ENCODE assay signal across 28 mouse cellular contexts in genomic region chr13:75748685-75749084, GRCm38 (mm10).
"Had no signal": no experiment of that assay in that cellular context is flagged by ENCODE, and none has a peak within 500 bp of the region (broad histone marks: within the 10 kb centered on the region; RNA-seq: fewer than 3 reads in every experiment).

No protein-coding gene starts in this region.

- H3K27ac ChIP-seq: embryonic facial prominence, embryonic 10.5 days; embryonic facial prominence, embryonic 12.5 days; embryonic facial prominence, embryonic 13.5 days; embryonic facial prominence, embryonic 15.5 days; forebrain, embryonic 10.5 days; forebrain, embryonic 12.5 days; forebrain, embryonic 13.5 days; forebrain, embryonic 15.5 days; gastrocnemius, adult 2 months; heart, adult 2 months had no signal

- H3K27me3 ChIP-seq: embryonic facial prominence, embryonic 12.5 days; embryonic facial prominence, embryonic 13.5 days; embryonic facial prominence, embryonic 15.5 days; forebrain, embryonic 12.5 days; forebrain, embryonic 13.5 days; forebrain, embryonic 15.5 days had no signal

- H3K36me3 ChIP-seq: embryonic facial prominence, embryonic 10.5 days; embryonic facial prominence, embryonic 12.5 days; embryonic facial prominence, embryonic 13.5 days; embryonic facial prominence, embryonic 15.5 days; forebrain, embryonic 10.5 days; forebrain, embryonic 12.5 days; forebrain, embryonic 15.5 days had no signal

- H3K9me3 ChIP-seq: embryonic facial prominence, embryonic 10.5 days; embryonic facial prominence, embryonic 12.5 days; embryonic facial prominence, embryonic 13.5 days; embryonic facial prominence, embryonic 15.5 days; forebrain, embryonic 10.5 days; forebrain, embryonic 12.5 days; forebrain, embryonic 13.5 days; forebrain, embryonic 15.5 days had no signal

- DNase-seq: cerebellum, adult 2 months; cerebellum, adult 8-10 months; cerebellum, adult 9-10 months; cerebellum, adult 9-11 months; cerebellum, postnatal 10 days; cerebellum, postnatal 14 days; cerebellum, postnatal 25 days; cerebellum, postnatal 36 days; embryo, embryonic 11 days; forebrain, postnatal 0 days; gastrocnemius, adult 2 months; gastrocnemius, postnatal 10 days; gastrocnemius, postnatal 14 days; gastrocnemius, postnatal 25 days; gastrocnemius, postnatal 36 days; heart, adult 18-20 months; heart, adult 2 months had no signal

- H3K4me1 ChIP-seq: embryonic facial prominence, embryonic 10.5 days; embryonic facial prominence, embryonic 12.5 days; forebrain, embryonic 10.5 days; forebrain, embryonic 12.5 days; forebrain, embryonic 13.5 days; forebrain, embryonic 15.5 days had no signal

- ATAC-seq: forebrain, embryonic 13.5 days; forebrain, embryonic 14.5 days; forebrain, embryonic 15.5 days; forebrain, embryonic 16.5 days; forebrain, postnatal 0 days had no signal

- H3K4me3 ChIP-seq: embryonic facial prominence, embryonic 10.5 days; embryonic facial prominence, embryonic 12.5 days; embryonic facial prominence, embryonic 13.5 days; embryonic facial prominence, embryonic 15.5 days; erythroblast, embryonic 14.5 days; forebrain, embryonic 10.5 days; forebrain, embryonic 12.5 days; forebrain, embryonic 13.5 days; forebrain, embryonic 15.5 days; gastrocnemius, adult 2 months; heart, adult 2 months had no signal

- H3K9ac ChIP-seq: embryonic facial prominence, embryonic 12.5 days; embryonic facial prominence, embryonic 13.5 days; embryonic facial prominence, embryonic 15.5 days; forebrain, embryonic 12.5 days; forebrain, embryonic 13.5 days; forebrain, embryonic 15.5 days; forebrain, postnatal 0 days had no signal

- H3K4me2 ChIP-seq: embryonic facial prominence, embryonic 12.5 days; embryonic facial prominence, embryonic 13.5 days; embryonic facial prominence, embryonic 15.5 days; forebrain, embryonic 12.5 days; forebrain, embryonic 13.5 days; forebrain, embryonic 15.5 days had no signal
